28 mouse cellular contexts compared by ENCODE assay signal in genomic region chr14:73394263-73395006, GRCm38 (mm10). TPM values are rescaled to one million over a fixed set of nuclear protein-coding genes. Genes with fewer than 3 reads are reported as not detected.
DNase-seq lines count a peak whose midpoint lies in the region; ATAC-seq and TF ChIP-seq lines count a peak whose summit lies in the region.
"Had no signal": no experiment of that assay in that cellular context is flagged by ENCODE, and none has a peak within 500 bp of the region (broad histone marks: within the 10 kb centered on the region; RNA-seq: fewer than 3 reads in every experiment).

No protein-coding gene starts in this region.

- no peak; the same call in 1 of the 2 replicates for ATAC-seq in heart, embryonic 15.5 days (replicated peaks; ENCODE audit: insufficient number of reproducible peaks, insufficient read depth, low FRiP score, low read depth)
- peak; percentile 56 for ATAC-seq in lung, postnatal 0 days
- peak; percentile 78 for ATAC-seq in intestine, embryonic 16.5 days
- ATAC-seq in stomach, postnatal 0 days (ENCODE audit: low FRiP score, low TSS enrichment): peak; percentile 89
- ATAC-seq: forebrain, embryonic 16.5 days; hindbrain, postnatal 0 days; Patski had no signal

- peaks cover 10% of the 10 kb centered on the region for H3K4me1 ChIP-seq in heart, embryonic 15.5 days (replicated peaks)
- peaks cover 2% of the 10 kb centered on the region; the same call in 1 of the 2 replicates for H3K4me1 ChIP-seq in heart, adult 2 months (ENCODE audit: control insufficient read depth, insufficient read depth, low read length)
- no peaks in the 10 kb centered on the region for H3K4me1 ChIP-seq in lung, postnatal 0 days (ENCODE audit: insufficient read depth, low read depth, low read length)
- 0 out of 2 replicates have a peak, but pooled peaks cover 4% of the 10 kb centered on the region for H3K4me1 ChIP-seq in intestine, embryonic 16.5 days (ENCODE audit: control insufficient read depth, insufficient read depth, low read length)
- no peaks in the 10 kb centered on the region for H3K4me1 ChIP-seq in stomach, postnatal 0 days (replicated peaks; ENCODE audit: control insufficient read depth, insufficient read depth)
- H3K4me1 ChIP-seq: hindbrain, embryonic 12.5 days had no signal

- DNase-seq in heart, adult 2 months: no peak
- peak; percentile 44 for DNase-seq in lung, postnatal 0 days (ENCODE audit: low spot score)
- no peak for DNase-seq in lung, postnatal 4 days
- peak; percentile 52 for DNase-seq in stomach, postnatal 0 days (ENCODE audit: low spot score)
- DNase-seq in right cerebral cortex, postnatal 10 days (ENCODE audit: low spot score in 2 of 2): no peak
- DNase-seq in B cell, adult 2 months: no peak
- DNase-seq: adrenal gland, postnatal 14 days; cerebellum, adult 11 months; cerebellum, adult 9-10 months; cerebellum, postnatal 36 days; gastrocnemius, postnatal 14 days; kidney, adult 11 months; kidney, postnatal 14 days; layer of hippocampus, adult 9-11 months; midbrain, embryonic 14.5 days; retina, postnatal 1 day; right cerebral cortex, postnatal 25 days had no signal

- peak overlapping the region; percentile 47 for H3K27ac ChIP-seq in heart, embryonic 15.5 days
- H3K27ac ChIP-seq in heart, adult 2 months: no peak overlapping the region
- no peak overlapping the region for H3K27ac ChIP-seq in lung, postnatal 0 days (ENCODE audit: low read length)
- H3K27ac ChIP-seq in intestine, embryonic 16.5 days (ENCODE audit: low read length): no peak overlapping the region
- H3K27ac ChIP-seq in stomach, postnatal 0 days (replicated peaks): 0 out of 2 replicates have a peak overlapping the region, but pooled peaks have one; percentile 18
- H3K27ac ChIP-seq: embryonic facial prominence, embryonic 12.5 days; hindbrain, embryonic 12.5 days; hindbrain, postnatal 0 days; limb, embryonic 12.5 days; neural tube, embryonic 15.5 days had no signal

- WGBS in heart, embryonic 15.5 days: 58% methylated on average over 5 of the region's 5 CpGs
- WGBS in heart, adult 2 months: 50% methylated on average over 5 of the region's 5 CpGs
- 39% methylated on average over 5 of the region's 5 CpGs for WGBS in lung, postnatal 0 days
- 43% methylated on average over 5 of the region's 5 CpGs for WGBS in intestine, embryonic 16.5 days
- WGBS in stomach, postnatal 0 days: 35% methylated on average over 5 of the region's 5 CpGs

- no peak for TF ChIP-seq EP300 in heart, adult 2 months (IDR thresholded peaks at IDR 0.05; ENCODE audit: insufficient read depth, low read depth, low read length)
- no peak for TF ChIP-seq EP300 in lung, postnatal 0 days (IDR thresholded peaks at IDR 0.05)
- TF ChIP-seq EP300 in stomach, postnatal 0 days (optimal IDR thresholded peaks at IDR 0.05): no peak

- no peaks in the 10 kb centered on the region for H3K27me3 ChIP-seq in heart, embryonic 15.5 days
- no peaks in the 10 kb centered on the region for H3K27me3 ChIP-seq in heart, adult 2 months (ENCODE audit: control insufficient read depth, insufficient read depth, low read length)
- no peaks in the 10 kb centered on the region for H3K27me3 ChIP-seq in lung, postnatal 0 days (replicated peaks; ENCODE audit: insufficient read depth, low read length)
- H3K27me3 ChIP-seq in intestine, embryonic 16.5 days (replicated peaks; ENCODE audit: control insufficient read depth, insufficient read depth, low read length): no peaks in the 10 kb centered on the region
- H3K27me3 ChIP-seq in stomach, postnatal 0 days (ENCODE audit: control insufficient read depth, insufficient read depth, low read length): no peaks in the 10 kb centered on the region
- H3K27me3 ChIP-seq: embryonic facial prominence, embryonic 12.5 days; hindbrain, embryonic 12.5 days; limb, embryonic 12.5 days; neural tube, embryonic 15.5 days; Patski had no signal

- TF ChIP-seq CTCF in heart, adult 2 months (IDR thresholded peaks at IDR 0.05): no peak
- no peak for TF ChIP-seq CTCF in lung, postnatal 0 days (IDR thresholded peaks at IDR 0.05)
- no peak for TF ChIP-seq CTCF in stomach, postnatal 0 days (IDR thresholded peaks at IDR 0.05; ENCODE audit: low read depth)

- TF ChIP-seq POLR2A in heart, adult 2 months (IDR thresholded peaks at IDR 0.05; ENCODE audit: insufficient read depth, low read depth, low read length): no peak

- intact Hi-C loops in heart, adult 2 months (cut with DNase I): no loop called here

- no peak overlapping the region for H3K4me2 ChIP-seq in heart, embryonic 15.5 days
- no peak overlapping the region for H3K4me2 ChIP-seq in lung, postnatal 0 days (replicated peaks; ENCODE audit: low read depth, low read length)
- H3K4me2 ChIP-seq in intestine, embryonic 16.5 days (ENCODE audit: low read depth, low read length): no peak overlapping the region
- no peak overlapping the region for H3K4me2 ChIP-seq in stomach, postnatal 0 days (replicated peaks; ENCODE audit: low read depth)
- H3K4me2 ChIP-seq: embryonic facial prominence, embryonic 12.5 days; hindbrain, embryonic 12.5 days; limb, embryonic 12.5 days; liver, embryonic 11.5 days; neural tube, embryonic 15.5 days had no signal

- H3K4me3 ChIP-seq in heart, embryonic 15.5 days: no peak overlapping the region
- H3K4me3 ChIP-seq in heart, adult 2 months: no peak overlapping the region
- H3K4me3 ChIP-seq in lung, postnatal 0 days (ENCODE audit: low read depth, low read length): no peak overlapping the region
- no peak overlapping the region for H3K4me3 ChIP-seq in intestine, embryonic 16.5 days (ENCODE audit: low read length)
- no peak overlapping the region for H3K4me3 ChIP-seq in stomach, postnatal 0 days (ENCODE audit: low read depth, low read length)
- H3K4me3 ChIP-seq: embryonic facial prominence, embryonic 12.5 days; erythroblast, embryonic 14.5 days; hindbrain, embryonic 12.5 days; limb, embryonic 12.5 days; neural tube, embryonic 15.5 days had no signal

- H3K9me3 ChIP-seq in heart, embryonic 15.5 days (replicated peaks): no peaks in the 10 kb centered on the region
- no peaks in the 10 kb centered on the region for H3K9me3 ChIP-seq in lung, postnatal 0 days (ENCODE audit: low read length)
- H3K9me3 ChIP-seq in intestine, embryonic 16.5 days (ENCODE audit: control insufficient read depth, low read length): no peaks in the 10 kb centered on the region
- H3K9me3 ChIP-seq in stomach, postnatal 0 days (ENCODE audit: control insufficient read depth, low read length): no peaks in the 10 kb centered on the region
- H3K9me3 ChIP-seq: embryonic facial prominence, embryonic 12.5 days; hindbrain, embryonic 12.5 days; limb, embryonic 12.5 days; neural tube, embryonic 15.5 days had no signal

- H3K36me3 ChIP-seq in heart, embryonic 15.5 days: no peaks in the 10 kb centered on the region
- no peaks in the 10 kb centered on the region; the same call in 1 of the 2 replicates for H3K36me3 ChIP-seq in heart, adult 2 months (ENCODE audit: control insufficient read depth, insufficient read depth, low read length)
- no peaks in the 10 kb centered on the region for H3K36me3 ChIP-seq in lung, postnatal 0 days (ENCODE audit: insufficient read depth, low read length)
- H3K36me3 ChIP-seq in intestine, embryonic 16.5 days (ENCODE audit: control insufficient read depth, insufficient read depth, low read length): no peaks in the 10 kb centered on the region
- no peaks in the 10 kb centered on the region for H3K36me3 ChIP-seq in stomach, postnatal 0 days (ENCODE audit: control insufficient read depth, insufficient read depth, low read length)
- H3K36me3 ChIP-seq: embryonic facial prominence, embryonic 12.5 days; hindbrain, embryonic 12.5 days; limb, embryonic 12.5 days; neural tube, embryonic 15.5 days had no signal

- H3K79me2 ChIP-seq in heart, adult 2 months (replicated peaks; ENCODE audit: control insufficient read depth, insufficient read depth, low read length): no peaks in the 10 kb centered on the region

- no peak overlapping the region for H3K9ac ChIP-seq in heart, embryonic 15.5 days
- no peak overlapping the region for H3K9ac ChIP-seq in heart, adult 2 months (ENCODE audit: low read depth, low read length)
- no peak overlapping the region for H3K9ac ChIP-seq in lung, postnatal 0 days (replicated peaks; ENCODE audit: low read depth)
- no peak overlapping the region for H3K9ac ChIP-seq in intestine, embryonic 16.5 days (ENCODE audit: low read depth, low read length)
- no peak overlapping the region for H3K9ac ChIP-seq in stomach, postnatal 0 days (ENCODE audit: low read length)
- H3K9ac ChIP-seq: embryonic facial prominence, embryonic 12.5 days; hindbrain, embryonic 12.5 days; limb, embryonic 12.5 days; neural tube, embryonic 15.5 days had no signal

RNA-seq across cellular contexts. Expression of gene Itm2b, which starts 9.3 kb away (rescaled TPM):
- polyA plus RNA-seq in heart, embryonic 15.5 days (2015; fragmentation: Nextera tagmentation; extraction: Ambion mirVana): 728 and 777 TPM in 2 replicates
- 100 to 1,000 TPM; 724 to 814 TPM for total RNA-seq in heart, adult 2 months (2021)
- 771 and 1,125 TPM in 2 replicates for polyA plus RNA-seq in heart, adult 2 months (2012; rRNA removed)
- 1,838 and 1,903 TPM in 2 replicates for polyA plus RNA-seq in lung, postnatal 0 days (2015; fragmentation: Nextera tagmentation; extraction: Ambion mirVana)
- polyA plus RNA-seq in intestine, embryonic 16.5 days (2015; fragmentation: Nextera tagmentation; extraction: Ambion mirVana): 702 and 717 TPM in 2 replicates
- 1,381 and 1,408 TPM in 2 replicates for polyA plus RNA-seq in stomach, postnatal 0 days (2015; fragmentation: Nextera tagmentation; extraction: Ambion mirVana)

Comparison
In these comparisons a context has a peak if more than half of its experiments do, and no peak if none do; other contexts are left out.
1. H3K27ac ChIP-seq: peak in heart, embryonic 15.5 days (single experiment) and stomach, postnatal 0 days (single experiment); none in heart, adult 2 months (single experiment), lung, postnatal 0 days (single experiment) and intestine, embryonic 16.5 days (single experiment).
2. DNase-seq: peak in lung, postnatal 0 days (single experiment) and stomach, postnatal 0 days (single experiment); none in heart, adult 2 months (0 of 2), lung, postnatal 4 days (0 of 2), right cerebral cortex, postnatal 10 days (0 of 2) and B cell, adult 2 months (0 of 2).